Mouse (Mus musculus) gastrocnemius, postnatal 36 days (tissue): ENCODE measurements around the gene Wnt11. TPM values are rescaled to one million over a fixed set of nuclear protein-coding genes. Genes with fewer than 3 reads are reported as not detected.

ENCODE experiments used
- DNase-seq, 2 experiments: peaks; one replicate each; pipeline ENCODE4 v3.0.0; 2022
- intact Hi-C: fragments of 180-260 bp; cut with DNase I; formaldehyde crosslinking; loops from one replicate; pipeline ENCODE4 v1.15.1; 2025
- total RNA-seq, 2 experiments: library from RNA; stranded (reverse); gene quantifications; 2 replicates each; pipeline ENCODE4 v1.2.3; 2021

The Wnt11 gene
- total RNA-seq, 2 experiments from 2014 or later = 5.4 to 8.2 TPM

GRCm38 (mm10) chr7:98856128-98856527 is 21.2 kb downstream of the Wnt11 start:
- DNase-seq = no peak
- intact Hi-C loops = no loop called here

- no peak for DNase-seq
- intact Hi-C loops = no loop called here
Measured at GRCm38 (mm10) chr7:98857094-98857493, 22.2 kb downstream of the Wnt11 start.

- no peak for DNase-seq
- intact Hi-C loops = no loop called here
Measured at GRCm38 (mm10) chr7:98861002-98861401, 26.1 kb downstream of the Wnt11 start.

- no peak for DNase-seq
- intact Hi-C loops = no loop called here
Measured at GRCm38 (mm10) chr7:98862994-98863393, 28.1 kb downstream of the Wnt11 start.

GRCm38 (mm10) chr7:98863969-98864718 is 29.2 kb downstream of the Wnt11 start:
- no peak for DNase-seq
- intact Hi-C loops = no loop called here

GRCm38 (mm10) chr7:98867053-98867793 is 32.3 kb downstream of the Wnt11 start:
- intact Hi-C loops = no loop called here

GRCm38 (mm10) chr7:98867794-98868150 is 32.9 kb downstream of the Wnt11 start:
- no peak for DNase-seq
- intact Hi-C loops = no loop called here

More at GRCm38 (mm10) chr7:98867053-98867793, 32.3 kb downstream of the Wnt11 start:
- DNase-seq = no peak

- DNase-seq = no peak
- intact Hi-C loops = no loop called here
Measured at GRCm38 (mm10) chr7:98869070-98869469, 34.2 kb downstream of the Wnt11 start.

- intact Hi-C loops = no loop called here
- no peak for DNase-seq
Measured at GRCm38 (mm10) chr7:98870791-98871190, 35.9 kb downstream of the Wnt11 start.

GRCm38 (mm10) chr7:98871882-98872281 is 37.0 kb downstream of the Wnt11 start:
- intact Hi-C loops = no loop called here
- no peak for DNase-seq

- intact Hi-C loops = no loop called here
Measured at GRCm38 (mm10) chr7:98873316-98873715, 38.4 kb downstream of the Wnt11 start.

GRCm38 (mm10) chr7:98874411-98874951 is 39.6 kb downstream of the Wnt11 start:
- intact Hi-C loops = no loop called here
- no peak for DNase-seq

More at GRCm38 (mm10) chr7:98873316-98873715, 38.4 kb downstream of the Wnt11 start:
- DNase-seq = no peak

- no peak for DNase-seq
- intact Hi-C loops = no loop called here
Measured at GRCm38 (mm10) chr7:98875390-98875990, 40.6 kb downstream of the Wnt11 start.

GRCm38 (mm10) chr7:98876119-98876518 is 41.2 kb downstream of the Wnt11 start:
- DNase-seq = no peak
- intact Hi-C loops = no loop called here

GRCm38 (mm10) chr7:98879176-98879575 is 44.3 kb downstream of the Wnt11 start:
- intact Hi-C loops = no loop called here
- DNase-seq = no peak

GRCm38 (mm10) chr7:98881887-98882286 is 47.0 kb downstream of the Wnt11 start:
- intact Hi-C loops = no loop called here
- DNase-seq = no peak

GRCm38 (mm10) chr7:98887811-98888261 is 52.9 kb downstream of the Wnt11 start:
- DNase-seq = no peak
- intact Hi-C loops = no loop called here

GRCm38 (mm10) chr7:98888810-98889209 is 53.9 kb downstream of the Wnt11 start:
- intact Hi-C loops = no loop called here
- no peak for DNase-seq

- intact Hi-C loops = no loop called here
- DNase-seq = no peak
Measured at GRCm38 (mm10) chr7:98889211-98889610, 54.3 kb downstream of the Wnt11 start.

GRCm38 (mm10) chr7:98893144-98893543 is 58.2 kb downstream of the Wnt11 start:
- intact Hi-C loops = loop anchor here (5.0 kb wide), 1 partner anchor 184 kb away; no protein-coding TSS in a partner anchor
- DNase-seq = no peak

GRCm38 (mm10) chr7:98894305-98894704 is 59.4 kb downstream of the Wnt11 start:
- no peak for DNase-seq

More at GRCm38 (mm10) chr7:98894305-98894704, 59.4 kb downstream of the Wnt11 start:
- intact Hi-C loops = loop anchor here (5.0 kb wide), 1 partner anchor 183 kb away; no protein-coding TSS in a partner anchor
